Mouse (Mus musculus) hindbrain, postnatal 0 days (tissue): ENCODE results near the gene H2-T22. TPM values are rescaled to one million over a fixed set of nuclear protein-coding genes. Genes with fewer than 3 reads are reported as not detected.
"Not testable (repeated sequence)": the region's sequence is repeated elsewhere in the genome, so short reads cannot be mapped to it uniquely, and the experiment has no call there.

Source experiments
- ATAC-seq: fragments of 200-750 bp; cut with Nextera tagmentation; 2 replicates; pipeline ENCODE4 v1.8.0; 2017; ENCODE audit warnings: mild to moderate bottlenecking, moderate TSS enrichment, moderate library complexity
- DNase-seq: peaks from one replicate; pipeline ENCODE4 v3.0.0-alpha.2; 2015; ENCODE audit warnings: low spot score
- H3K27ac ChIP-seq: fragments of 300-500 bp; sonication (generic); 2 replicates; pipeline ENCODE4 v1.5.1; 2014; ENCODE audit warnings: mild to moderate bottlenecking
- H3K27me3 ChIP-seq: fragments of 300-500 bp; sonication (generic); 2 replicates; pipeline ENCODE4 v1.6.1; 2014; ENCODE audit warnings: low read length, mixed read lengths; ENCODE audit not compliant: insufficient read depth
- H3K36me3 ChIP-seq: fragments of 300-500 bp; sonication (generic); 2 replicates; pipeline ENCODE4 v1.6.1; 2014; ENCODE audit warnings: low read length, mixed read lengths; ENCODE audit not compliant: insufficient read depth
- H3K4me1 ChIP-seq: fragments of 300-500 bp; sonication (generic); 2 replicates; pipeline ENCODE4 v1.6.1; 2014; ENCODE audit warnings: antibody characterized with exemption, low read length, mixed read lengths; ENCODE audit not compliant: insufficient read depth
- H3K4me2 ChIP-seq: fragments of 300-500 bp; sonication (generic); 2 replicates; pipeline ENCODE4 v1.6.1; 2014; ENCODE audit warnings: low read depth, mild to moderate bottlenecking, low read length, moderate library complexity, mixed read lengths
- H3K4me3 ChIP-seq: fragments of 300-500 bp; sonication (generic); 2 replicates; pipeline ENCODE4 v1.5.1; 2014; ENCODE audit warnings: low read length
- H3K9ac ChIP-seq: fragments of 300-500 bp; sonication (generic); replicated peaks from 2 replicates; pipeline ENCODE4 v1.6.1; 2014; ENCODE audit warnings: mild to moderate bottlenecking, low read length, moderate library complexity, mixed read lengths
- H3K9me3 ChIP-seq: fragments of 300-500 bp; sonication (generic); 2 replicates; pipeline ENCODE4 v1.6.1; 2016; ENCODE audit warnings: low read length, mixed read lengths
- CTCF ChIP-seq: IDR thresholded peaks from 2 replicates; pipeline ENCODE4 v1.5.1; 2016; ENCODE audit warnings: antibody characterized with exemption, control low read depth, low read depth
- WGBS: fragments of 180-500 bp; shearing (Covaris S2); extraction: QIAGEN DNeasy Blood & Tissue Kit; methylation state at CpG from one replicate; pipeline ENCODE4 v1.1.7; 2014; 5-methylcytosine and 5-hydroxymethylcytosine counted together
- polyA plus RNA-seq: library from polyadenylated mRNA; unstranded; fragments of >200 nt; fragmentation: Nextera tagmentation; extraction: Ambion mirVana; gene quantifications from 2 replicates; pipeline ENCODE4 v1.2.1, GENCODE M21; 2015
- total RNA-seq: library from RNA; depleted of rRNA; stranded (reverse); fragments of >200 nt; gene quantifications from 2 replicates; pipeline ENCODE4 v1.2.3, GENCODE M21; 2014

The H2-T22 gene
- total and polyA plus RNA-seq, 2 experiments from 2014 or later, result 9.1 to 15.4 TPM

- no peak for ATAC-seq
- no peak overlapping the region for H3K9ac ChIP-seq
- H3K9me3 ChIP-seq, result no peaks in the 10 kb centered on the region
- 95% methylated on average over 9 of the region's 9 CpGs for WGBS
- H3K36me3 ChIP-seq, result no peaks in the 10 kb centered on the region
- no peak for DNase-seq
- H3K27me3 ChIP-seq, result no peaks in the 10 kb centered on the region
- H3K27ac ChIP-seq, result no peak overlapping the region
- H3K4me1 ChIP-seq, result no peaks in the 10 kb centered on the region
- TF ChIP-seq CTCF, result no peak
- no peak overlapping the region for H3K4me3 ChIP-seq
- no peak overlapping the region for H3K4me2 ChIP-seq
Observed at GRCm38 (mm10) chr17:36022098-36022497, 20.4 kb downstream of the H2-T22 start.

- Histone ChIP-seq H3K9me3 (no peaks in the 10 kb centered on the region), H3K9ac (no peak overlapping the region), H3K4me3 (no peak overlapping the region), H3K4me2 (no peak overlapping the region), H3K4me1 (no peaks in the 10 kb centered on the region), H3K27me3 (no peaks in the 10 kb centered on the region), H3K27ac (no peak overlapping the region), H3K36me3 (no peaks in the 10 kb centered on the region)
- no peak for DNase-seq
- no peak for TF ChIP-seq CTCF
- WGBS, result 93% methylated on average over 1 of the region's 1 CpGs
- ATAC-seq, result no peak
Observed at GRCm38 (mm10) chr17:36021309-36021708, 21.2 kb downstream of the H2-T22 start.

GRCm38 (mm10) chr17:36020191-36021073, 22.1 kb downstream of the H2-T22 start, which contains the start of gene H2-T24:
Gene H2-T24, minus strand, starts transcription at chr17:36020560.
- Histone ChIP-seq H3K4me2 (0 out of 2 replicates have a peak within 1 kb of the TSS, but pooled peaks have one; percentile 23), H3K27me3 (no peaks in the 10 kb centered on the region), H3K4me1 (no peaks in the 10 kb centered on the region), H3K36me3 (no peaks in the 10 kb centered on the region), H3K27ac (0 out of 2 replicates have a peak within 1 kb of the TSS, but pooled peaks have one; percentile 36), H3K9ac (no peak within 1 kb of the TSS), H3K9me3 (no peaks in the 10 kb centered on the region), H3K4me3 (no peak within 1 kb of the TSS)
- TF ChIP-seq CTCF, result peak; percentile 33; the same call in 1 of the 2 replicates
- 43% methylated on average over 15 of the region's 15 CpGs for WGBS
- DNase-seq (peak; percentile 49), ATAC-seq (peak; percentile 65; the same call in 1 of the 2 replicates)

DNA sequence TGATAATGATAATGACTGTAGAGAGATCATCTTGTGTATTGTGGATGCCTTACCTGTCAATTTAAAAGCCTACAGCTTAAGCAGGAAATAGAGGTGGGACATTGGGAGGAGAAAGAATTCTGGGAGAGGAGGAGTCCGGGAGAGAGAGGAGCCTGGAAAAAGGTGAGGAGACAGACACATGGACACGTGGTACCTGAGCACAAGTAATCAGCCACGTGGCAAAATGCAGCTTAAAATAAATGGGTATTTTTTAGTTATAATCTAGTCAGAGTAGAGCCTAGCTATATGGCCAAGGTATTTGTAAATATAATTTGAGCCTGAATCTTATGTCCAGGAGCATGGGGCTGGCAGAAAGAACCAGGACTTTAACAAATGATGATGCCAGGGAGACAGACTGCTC, 23.0 kb downstream of the H2-T22 start:
- Histone ChIP-seq H3K4me2 (0 out of 2 replicates have a peak overlapping the region, but pooled peaks have one; percentile 18), H3K9ac (no peak overlapping the region), H3K4me3 (no peak overlapping the region), H3K4me1 (no peaks in the 10 kb centered on the region), H3K9me3 (no peaks in the 10 kb centered on the region), H3K27ac (no peak overlapping the region), H3K36me3 (peaks cover 1% of the 10 kb centered on the region; the same call in 1 of the 2 replicates), H3K27me3 (no peaks in the 10 kb centered on the region)
- no peak for DNase-seq
- no peak for ATAC-seq
- TF ChIP-seq CTCF, result no peak
- 69% methylated on average over 3 of the region's 3 CpGs for WGBS

GRCm38 (mm10) chr17:36018979-36019378, 23.6 kb downstream of the H2-T22 start:
- DNase-seq (no peak), ATAC-seq (no peak)
- TF ChIP-seq CTCF, result no peak
- no peak overlapping the region for H3K4me3 ChIP-seq
- H3K27ac ChIP-seq, result no peak overlapping the region
- no peak overlapping the region for H3K9ac ChIP-seq
- H3K27me3 ChIP-seq, result no peaks in the 10 kb centered on the region
- H3K36me3 ChIP-seq, result peaks cover 4% of the 10 kb centered on the region; the same call in 1 of the 2 replicates
- 67% methylated on average over 2 of the region's 2 CpGs for WGBS
- no peaks in the 10 kb centered on the region for H3K9me3 ChIP-seq
- no peak overlapping the region for H3K4me2 ChIP-seq
- no peaks in the 10 kb centered on the region for H3K4me1 ChIP-seq

GRCm38 (mm10) chr17:36017046-36017445, 25.5 kb downstream of the H2-T22 start:
- Histone ChIP-seq H3K9ac (no peak overlapping the region), H3K27me3 (no peaks in the 10 kb centered on the region), H3K9me3 (no peaks in the 10 kb centered on the region), H3K4me2 (no peak overlapping the region), H3K36me3 (peaks cover 4% of the 10 kb centered on the region; the same call in 1 of the 2 replicates), H3K4me3 (no peak overlapping the region), H3K27ac (no peak overlapping the region), H3K4me1 (no peaks in the 10 kb centered on the region)
- no peak for ATAC-seq
- DNase-seq, result no peak
- no peak for TF ChIP-seq CTCF
- WGBS, result 93% methylated on average over 5 of the region's 5 CpGs

DNA sequence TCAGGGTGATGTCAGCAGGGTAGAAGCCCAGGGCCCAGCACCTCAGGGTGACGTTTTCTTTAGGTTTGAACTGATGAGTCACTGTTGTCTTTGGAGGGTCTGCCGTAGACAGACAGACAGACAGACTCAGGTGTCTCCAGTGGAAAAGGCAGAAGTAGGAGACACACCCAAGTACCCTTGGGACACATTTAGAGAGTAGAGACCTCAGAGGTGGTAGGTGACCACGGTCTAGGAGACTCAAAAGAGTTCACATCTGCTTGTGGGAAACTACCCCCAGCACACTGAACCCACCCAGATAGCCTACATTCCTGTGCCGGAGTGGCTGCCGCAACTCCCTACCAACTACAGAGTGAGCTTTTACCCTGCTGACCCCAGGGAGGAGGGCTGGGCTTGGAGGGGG, 27.6 kb downstream of the H2-T22 start:
- DNase-seq, result no peak
- no peak overlapping the region for H3K27ac ChIP-seq
- H3K9me3 ChIP-seq, result no peaks in the 10 kb centered on the region
- TF ChIP-seq CTCF, result no peak
- H3K4me2 ChIP-seq, result no peak overlapping the region
- no peak overlapping the region for H3K4me3 ChIP-seq
- H3K27me3 ChIP-seq, result no peaks in the 10 kb centered on the region
- 96% methylated on average over 5 of the region's 5 CpGs for WGBS
- H3K4me1 ChIP-seq, result no peaks in the 10 kb centered on the region
- H3K36me3 ChIP-seq, result peaks cover 4% of the 10 kb centered on the region; the same call in 1 of the 2 replicates
- ATAC-seq, result no peak
- no peak overlapping the region for H3K9ac ChIP-seq

GRCm38 (mm10) chr17:36004409-36004808, 38.1 kb downstream of the H2-T22 start:
- 87% methylated on average over 7 of the region's 7 CpGs for WGBS
- not testable (repeated sequence) for H3K27ac ChIP-seq, ATAC-seq, H3K4me2 ChIP-seq, H3K27me3 ChIP-seq, DNase-seq, H3K4me1 ChIP-seq, H3K9ac ChIP-seq, H3K4me3 ChIP-seq, H3K36me3 ChIP-seq, H3K9me3 ChIP-seq
